Mouse (Mus musculus) myocyte (in vitro differentiated cells): ENCODE data around the gene Nrn1l.

Experiments used
- MAX ChIP-seq: IDR thresholded peaks from one replicate; pipeline ENCODE4 v1.6.1; 2011; ENCODE audit warnings: low read depth, mild to moderate bottlenecking, control low read depth
- REST ChIP-seq: IDR thresholded peaks from one replicate; pipeline ENCODE4 v1.6.1; 2011; ENCODE audit warnings: mild to moderate bottlenecking, control low read depth, moderate library complexity; ENCODE audit not compliant: insufficient read depth, insufficient read length

- TF ChIP-seq MAX (no peak), REST (no peak)
These were observed 41.7 kb upstream of the Nrn1l start for GRCm38 (mm10) chr8:105851651-105852143.
